Mouse (Mus musculus): Measurements from ENCODE around the gene Pbrm1.

GRCm38 (mm10) chr14:31161191-31161590 is 142.3 kb downstream of the Pbrm1 start:
- TF ChIP-seq POLR2A (IDR thresholded peaks at IDR 0.05; ENCODE audit: low read depth, low read length) (no peak), CTCF (IDR thresholded peaks at IDR 0.05; ENCODE audit: extremely low read depth, insufficient read length, insufficient replicate concordance, low read depth, low read length) (no peak)

Data from small intestine, adult 2 months (tissue).